Mouse (Mus musculus) MEL (cell line): Measurements from ENCODE around the gene Tmem30a. TPM values are rescaled to one million over a fixed set of nuclear protein-coding genes. Genes with fewer than 3 reads are reported as not detected.

Experiments
- DNase-seq: peaks from one replicate; pipeline ENCODE4 v3.0.0; 2011; ENCODE audit warnings: low read depth, low spot score
- H3K27ac ChIP-seq: 2 replicates; pipeline ENCODE4 v1.5.1; 2012; ENCODE audit warnings: low read depth, mild to moderate bottlenecking, control low read depth, low read length, moderate library complexity; ENCODE audit not compliant: control insufficient read depth
- H3K27me3 ChIP-seq, 2 experiments: fragments of 150-350 bp in 1 of 2; sonication (generic) in 1 of 2; 2 replicates each; pipeline ENCODE4 v1.6.1; 2012; ENCODE audit warnings: low read length in 2 of 2, mild to moderate bottlenecking in 2 of 2, improper control_type of control experiment in 1 of 2, moderate library complexity in 1 of 2; ENCODE audit not compliant: insufficient read depth in 2 of 2, control insufficient read depth in 1 of 2
- H3K36me3 ChIP-seq, 2 experiments: 2 replicates each; pipeline ENCODE4 v1.6.1; 2012 to 2014; ENCODE audit warnings: low read length in 2 of 2, improper control_type of control experiment in 1 of 2, inconsistent platforms in 1 of 2, mild to moderate bottlenecking in 1 of 2; ENCODE audit not compliant: insufficient read depth in 2 of 2, control insufficient read depth in 1 of 2
- H3K4me1 ChIP-seq, 2 experiments: fragments of 150-350 bp in 1 of 2; sonication (generic) in 1 of 2; 2 replicates each; pipeline ENCODE4 v1.6.1; 2012; ENCODE audit warnings: low read length in 2 of 2, improper control_type of control experiment in 1 of 2, mild to moderate bottlenecking in 1 of 2; ENCODE audit not compliant: insufficient read depth in 2 of 2, control insufficient read depth in 1 of 2
- H3K4me3 ChIP-seq, 2 experiments: fragments of 150-350 bp in 1 of 2; sonication (generic) in 1 of 2; 2 replicates each; pipeline ENCODE4 v1.5.1; 2012; ENCODE audit warnings: low read depth in 2 of 2, low read length in 2 of 2, mild to moderate bottlenecking in 2 of 2, moderate library complexity in 2 of 2, control low read depth in 1 of 2, improper control_type of control experiment in 1 of 2; ENCODE audit not compliant: control insufficient read depth in 1 of 2, insufficient read depth in 1 of 2
- H3K79me2 ChIP-seq: 2 replicates; pipeline ENCODE4 v1.6.1; 2012; ENCODE audit warnings: mild to moderate bottlenecking, low read length, moderate library complexity; ENCODE audit not compliant: control insufficient read depth, poor library complexity, insufficient read depth
- H3K9ac ChIP-seq: 2 replicates; pipeline ENCODE4 v1.6.1; 2012; ENCODE audit warnings: low read depth, mild to moderate bottlenecking, control low read depth, low read length, moderate library complexity; ENCODE audit not compliant: control insufficient read depth, poor library complexity, severe bottlenecking
- H3K9me3 ChIP-seq: fragments of 150-350 bp; sonication (generic); replicated peaks from 2 replicates; pipeline ENCODE4 v1.6.1; 2012; ENCODE audit warnings: mild to moderate bottlenecking, low read length, improper control_type of control experiment, moderate library complexity; ENCODE audit not compliant: insufficient read depth
- BHLHE40 ChIP-seq: IDR thresholded peaks from 2 replicates; pipeline ENCODE4 v1.6.1; 2012; ENCODE audit warnings: low read depth, mild to moderate bottlenecking, inconsistent platforms, low read length, improper control_type of control experiment, borderline replicate concordance
- CHD1 ChIP-seq: IDR thresholded peaks from 2 replicates; pipeline ENCODE4 v1.6.1; 2012; ENCODE audit warnings: low read depth, mild to moderate bottlenecking, inconsistent platforms, low read length, improper control_type of control experiment
- E2F4 ChIP-seq: IDR thresholded peaks from 2 replicates; pipeline ENCODE4 v1.6.1; 2011; ENCODE audit warnings: low read depth, low read length, improper control_type of control experiment, borderline replicate concordance
- ETS1 ChIP-seq: IDR thresholded peaks from 2 replicates; pipeline ENCODE4 v1.6.1; 2012; ENCODE audit warnings: low read depth, mild to moderate bottlenecking, inconsistent platforms, low read length, improper control_type of control experiment, moderate library complexity
- GABPA ChIP-seq: IDR thresholded peaks from 2 replicates; pipeline ENCODE4 v1.6.1; 2012; ENCODE audit warnings: low read depth, mild to moderate bottlenecking, inconsistent platforms, low read length, improper control_type of control experiment, moderate library complexity
- GATA1 ChIP-seq: IDR thresholded peaks from 2 replicates; pipeline ENCODE4 v1.6.1; 2011; ENCODE audit warnings: low read depth, low read length, improper control_type of control experiment
- KAT2A ChIP-seq: conservative IDR thresholded peaks from 2 replicates; pipeline ENCODE4 v1.6.1; 2012; ENCODE audit warnings: low read depth, low read length, improper control_type of control experiment, inconsistent platforms
- MAFK ChIP-seq: IDR thresholded peaks from 2 replicates; pipeline ENCODE4 v1.6.1; 2011; ENCODE audit warnings: low read depth, mild to moderate bottlenecking, low read length, improper control_type of control experiment, borderline replicate concordance
- MAX ChIP-seq: IDR thresholded peaks from 2 replicates; pipeline ENCODE4 v1.6.1; 2011; ENCODE audit warnings: low read length, improper control_type of control experiment
- MAZ ChIP-seq: IDR thresholded peaks from 2 replicates; pipeline ENCODE4 v1.6.1; 2012; ENCODE audit warnings: low read depth, mild to moderate bottlenecking, inconsistent platforms, low read length, improper control_type of control experiment
- MYB ChIP-seq: IDR thresholded peaks from 2 replicates; pipeline ENCODE4 v1.6.1; 2011; ENCODE audit warnings: mild to moderate bottlenecking, low read depth, low read length, improper control_type of control experiment
- MYC ChIP-seq: IDR thresholded peaks from 2 replicates; pipeline ENCODE4 v1.6.1; 2011; ENCODE audit warnings: low read depth, mild to moderate bottlenecking, low read length, improper control_type of control experiment, moderate library complexity
- NELFE ChIP-seq: IDR thresholded peaks from 2 replicates; pipeline ENCODE4 v1.6.1; 2011; ENCODE audit warnings: low read depth, low read length, improper control_type of control experiment
- NRF1 ChIP-seq: IDR thresholded peaks from 2 replicates; pipeline ENCODE4 v1.6.1; 2014; ENCODE audit warnings: low read depth, mild to moderate bottlenecking, inconsistent platforms, low read length, improper control_type of control experiment, moderate library complexity; ENCODE audit not compliant: poor library complexity, insufficient read depth, severe bottlenecking
- POLR2A ChIP-seq, 2 experiments: IDR thresholded peaks; 2 replicates each; pipeline ENCODE4 v1.6.1; 2011 to 2012; ENCODE audit warnings: low read length in 2 of 2, mild to moderate bottlenecking in 2 of 2, control low read depth in 1 of 2, improper control_type of control experiment in 1 of 2, low read depth in 1 of 2, moderate library complexity in 1 of 2; ENCODE audit not compliant: control insufficient read depth in 1 of 2, insufficient read depth in 1 of 2, poor library complexity in 1 of 2
- POLR2AphosphoS2 ChIP-seq: IDR thresholded peaks from 2 replicates; pipeline ENCODE4 v1.6.1; 2011; ENCODE audit warnings: low read length, improper control_type of control experiment
- POLR2AphosphoS5 ChIP-seq: IDR thresholded peaks from 2 replicates; pipeline ENCODE4 v1.6.1; 2012; ENCODE audit warnings: low read depth, borderline replicate concordance, mild to moderate bottlenecking, inconsistent platforms, low read length, moderate library complexity, mixed read lengths
- RCOR1 ChIP-seq: IDR thresholded peaks from 2 replicates; pipeline ENCODE4 v1.6.1; 2012; ENCODE audit warnings: low read depth, mild to moderate bottlenecking, inconsistent platforms, low read length, improper control_type of control experiment
- SMC3 ChIP-seq: IDR thresholded peaks from 2 replicates; pipeline ENCODE4 v1.6.1; 2011; ENCODE audit warnings: low read depth, low read length, improper control_type of control experiment
- TBP ChIP-seq: IDR thresholded peaks from 2 replicates; pipeline ENCODE4 v1.8.0; 2011; ENCODE audit warnings: low read depth, low read length, improper control_type of control experiment
- TCF12 ChIP-seq: IDR thresholded peaks from 2 replicates; pipeline ENCODE4 v1.6.1; 2014; ENCODE audit warnings: low read depth, mild to moderate bottlenecking, inconsistent platforms, low read length, improper control_type of control experiment, moderate library complexity
- USF1 ChIP-seq: IDR thresholded peaks from 2 replicates; pipeline ENCODE4 v1.6.1; 2014; ENCODE audit warnings: low read depth, mild to moderate bottlenecking, inconsistent platforms, low read length, improper control_type of control experiment, moderate library complexity
- ZC3H11A ChIP-seq: IDR thresholded peaks from 2 replicates; pipeline ENCODE4 v1.6.1; 2012; ENCODE audit warnings: low read depth, mild to moderate bottlenecking, inconsistent platforms, low read length, improper control_type of control experiment
- ZKSCAN1 ChIP-seq: IDR thresholded peaks from 2 replicates; pipeline ENCODE4 v1.6.1; 2012; ENCODE audit warnings: low read depth, mild to moderate bottlenecking, inconsistent platforms, low read length, improper control_type of control experiment, moderate library complexity
- ZMIZ1 ChIP-seq: IDR thresholded peaks from 2 replicates; pipeline ENCODE4 v1.6.1; 2012; ENCODE audit warnings: low read depth, mild to moderate bottlenecking, inconsistent platforms, low read length, improper control_type of control experiment, moderate library complexity
- polyA plus RNA-seq, 2 experiments: library from polyadenylated mRNA; stranded (reverse) in 1 of 2; unstranded in 1 of 2; fragments of >175 nt in 1 of 2; fragments of >200 nt in 1 of 2; gene quantifications; 2 replicates each; pipeline versions ENCODE4 v1.2.1 to v1.2.4; 2012; ENCODE audit warnings: low replicate concordance in 2 of 2, low read depth in 1 of 2; ENCODE audit not compliant: insufficient read length in 2 of 2, insufficient read depth in 1 of 2, missing spikeins in 1 of 2
- total RNA-seq: library from RNA; depleted of rRNA; stranded (reverse); fragments of 300-350 nt; gene quantifications from 2 replicates; pipeline ENCODE4 v1.2.3, GENCODE M21; 2012

Tmem30a gene
- total and polyA plus RNA-seq, 3 experiments, result 19.3 to 25.8 TPM; not detected in 1

DNA sequence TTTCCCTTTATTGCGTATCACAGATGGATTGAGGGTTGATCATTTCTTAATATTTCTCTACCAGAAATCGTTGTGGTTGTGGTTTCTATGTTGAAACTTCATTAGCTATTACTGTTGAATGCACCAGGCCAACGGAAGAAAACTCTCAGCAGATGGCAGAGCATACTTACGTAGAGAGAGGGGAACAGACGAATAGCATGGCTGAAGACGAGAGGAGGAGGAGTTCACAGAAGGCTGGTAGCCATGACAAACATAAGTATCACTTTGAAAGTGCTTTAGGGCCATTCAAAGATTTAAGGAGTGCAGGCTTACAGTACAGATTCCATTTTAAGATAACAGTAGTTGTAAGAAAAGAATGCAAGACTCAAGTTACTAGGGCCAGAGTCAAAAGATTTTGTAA lies 30.8 kb downstream of the Tmem30a start:
- no peak for DNase-seq

DNA sequence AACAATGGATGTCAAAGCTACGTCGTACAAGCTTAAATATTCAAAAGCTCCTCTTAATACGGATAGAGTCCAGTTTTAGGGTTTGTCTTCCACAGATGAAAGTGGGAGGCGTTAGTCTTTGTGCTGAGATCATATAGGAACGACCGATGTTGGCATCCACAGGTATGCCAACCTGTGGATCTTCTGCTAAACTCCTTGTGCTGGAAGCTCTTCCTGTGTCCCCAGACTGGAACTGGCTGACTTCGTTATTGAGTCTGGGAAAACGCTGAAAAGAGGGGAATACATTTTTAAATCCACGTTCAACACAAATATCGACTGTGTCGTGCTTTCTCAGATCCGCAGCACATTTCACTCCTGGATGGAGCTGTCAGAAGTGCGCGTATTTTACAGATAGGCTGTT lies 33.2 kb downstream of the Tmem30a start:
- no peak for DNase-seq
- H3K79me2 ChIP-seq, result peaks cover 12% of the 10 kb centered on the region
- peaks cover 3 to 5% of the 10 kb centered on the region in 2 experiments; a peak in 2 of 4 replicates for H3K4me1 ChIP-seq
- peaks cover 9 to 10% of the 10 kb centered on the region in 2 experiments for H3K36me3 ChIP-seq
- H3K27me3 ChIP-seq, result no peaks in the 10 kb centered on the region
- peak overlapping the region; percentile 73 for H3K9ac ChIP-seq
- peak overlapping the region; percentile 66 to 75 for H3K4me3 ChIP-seq
- H3K27ac ChIP-seq, result peak overlapping the region; percentile 73
- H3K9me3 ChIP-seq, result no peaks in the 10 kb centered on the region
- TF ChIP-seq TBP, result no peak
- TF ChIP-seq USF1, result no peak
- TF ChIP-seq NRF1, result no peak
- TF ChIP-seq MAX, result peak; percentile 21; the same call in 1 of the 2 replicates
- TF ChIP-seq RCOR1, result no peak
- TF ChIP-seq GATA1, result no peak

More for the DNA sequence above, 30.8 kb downstream of the Tmem30a start:
- Histone ChIP-seq H3K9me3 (no peaks in the 10 kb centered on the region), H3K27me3 (no peaks in the 10 kb centered on the region), H3K9ac (no peak overlapping the region), H3K27ac (no peak overlapping the region), H3K4me3 (no peak overlapping the region), H3K79me2 (peaks cover 9% of the 10 kb centered on the region), H3K4me1 (peaks cover 3 to 5% of the 10 kb centered on the region in 2 experiments; a peak in 2 of 4 replicates), H3K36me3 (peaks cover 0 to 9% of the 10 kb centered on the region in 2 experiments; a peak in 3 of 4 replicates)
- TF ChIP-seq GABPA (no peak), MAFK (no peak), SMC3 (no peak), MAZ (no peak), NELFE (no peak)

DNA sequence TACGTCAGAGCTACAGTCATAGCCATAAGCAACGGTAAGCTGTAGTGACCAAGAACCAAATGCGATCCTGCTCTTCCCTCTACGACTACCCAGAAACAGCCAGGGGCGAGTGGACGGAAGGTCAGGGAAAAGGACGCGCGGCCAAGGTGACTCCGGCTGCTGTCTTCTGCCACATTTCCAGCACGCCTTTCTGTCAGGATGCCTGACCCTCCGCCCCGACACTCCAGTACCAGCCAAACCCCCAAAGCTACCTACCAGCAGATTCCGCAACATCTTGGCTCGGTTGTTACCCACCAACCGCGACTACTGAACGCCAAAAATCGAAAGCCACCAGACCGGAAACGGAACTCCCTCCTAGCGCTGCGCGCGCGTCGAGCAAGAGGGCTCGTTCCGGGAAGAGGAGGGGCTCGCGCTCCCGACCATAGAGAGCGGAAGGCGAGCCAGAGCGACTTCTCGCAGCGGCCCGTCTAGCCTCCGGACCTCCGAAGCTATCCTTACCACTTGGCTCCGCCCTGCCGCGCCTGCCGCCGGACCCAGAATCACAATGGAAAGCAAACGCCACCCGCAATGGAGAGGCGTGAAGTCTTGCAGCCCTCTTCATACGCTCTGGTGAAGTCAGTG lies 33.8 kb downstream of the Tmem30a start, which contains the start of gene Cox7a2:
Gene Cox7a2 (minus strand): TSS at position 494 of the 621 bp plus-strand sequence.
- Histone ChIP-seq H3K4me1 (peaks cover 3 to 5% of the 10 kb centered on the region in 2 experiments; a peak in 2 of 4 replicates), H3K4me3 (peak within 1 kb of the TSS; percentile 76 to 80), H3K36me3 (peaks cover 9 to 10% of the 10 kb centered on the region in 2 experiments), H3K27me3 (no peaks in the 10 kb centered on the region), H3K9me3 (no peaks in the 10 kb centered on the region), H3K27ac (peak within 1 kb of the TSS; percentile 73), H3K9ac (peak within 1 kb of the TSS; percentile 73), H3K79me2 (peaks cover 12% of the 10 kb centered on the region)
- DNase-seq, result peak; percentile 98
- peak; percentile 77 for TF ChIP-seq NRF1
- TF ChIP-seq KAT2A, result peak; percentile 83
- no peak for TF ChIP-seq ZC3H11A
- TF ChIP-seq BHLHE40, result no peak
- TF ChIP-seq MAFK, result no peak
- TF ChIP-seq ZMIZ1, result peak; percentile 92
- no peak for TF ChIP-seq ZKSCAN1
- peak; percentile 80 for TF ChIP-seq TCF12
- TF ChIP-seq POLR2AphosphoS2, result peak; percentile 71
- TF ChIP-seq CHD1, result no peak
- peak; percentile 61 for TF ChIP-seq MYC
- peak; percentile 91 for TF ChIP-seq TBP
- TF ChIP-seq E2F4, result 0 out of 2 replicates have a peak, but pooled peaks have one; percentile 30
- no peak for TF ChIP-seq RCOR1
- peak; percentile 79 to 94; a peak in 3 of 4 replicates for TF ChIP-seq POLR2A (IDR thresholded peaks at IDR 0.05; ENCODE audit: control insufficient read depth in 1 of 2, insufficient read depth in 1 of 2, low read depth in 1 of 2, low read length in 2 of 2, poor library complexity in 1 of 2)
- TF ChIP-seq MYB, result no peak
- no peak for TF ChIP-seq GATA1
- TF ChIP-seq ETS1, result peak; percentile 41; the same call in 1 of the 2 replicates
- TF ChIP-seq SMC3, result no peak
- peak; percentile 86 for TF ChIP-seq NELFE
- no peak for TF ChIP-seq POLR2AphosphoS5
